Mouse (Mus musculus): Measurements from ENCODE around the gene Rps29.

- TF ChIP-seq POLR2A (IDR thresholded peaks at IDR 0.05; ENCODE audit: extremely low read depth, insufficient read depth, low read length) = no peak
- no peak for TF ChIP-seq CTCF (IDR thresholded peaks at IDR 0.05; ENCODE audit: low read depth, low read length)
Measured at GRCm38 (mm10) chr12:69139201-69139600, 19.8 kb downstream of the Rps29 start.

All from liver, adult 2 months (tissue).